Comparison of ENCODE assay signal across 8 mouse cellular contexts in genomic region chr5:142881936-142882335, GRCm38 (mm10). TPM values are rescaled to one million over a fixed set of nuclear protein-coding genes. Genes with fewer than 3 reads are reported as not detected.
DNase-seq lines count a peak whose midpoint lies in the region; ATAC-seq lines count a peak whose summit lies in the region.

No protein-coding gene starts in this region.

- peak overlapping the region; percentile 32 for H3K27ac ChIP-seq in liver, embryonic 11.5 days (ENCODE audit: low read depth, low read length)
- H3K27ac ChIP-seq in forebrain, embryonic 12.5 days: peak overlapping the region; percentile 74
- H3K27ac ChIP-seq in intestine, embryonic 15.5 days: peak overlapping the region; percentile 51; the same call in 1 of the 2 replicates
- peak overlapping the region; percentile 13; the same call in 1 of the 2 replicates for H3K27ac ChIP-seq in liver, embryonic 13.5 days

- H3K4me2 ChIP-seq in liver, embryonic 11.5 days: peak overlapping the region; percentile 10; the same call in 1 of the 2 replicates
- no peak overlapping the region for H3K4me2 ChIP-seq in forebrain, embryonic 12.5 days
- no peak overlapping the region for H3K4me2 ChIP-seq in intestine, embryonic 15.5 days (replicated peaks)
- H3K4me2 ChIP-seq in liver, embryonic 13.5 days: no peak overlapping the region

- H3K9ac ChIP-seq in liver, embryonic 11.5 days (ENCODE audit: low read depth, low read length): no peak overlapping the region; the same call in 1 of the 2 replicates
- no peak overlapping the region for H3K9ac ChIP-seq in forebrain, embryonic 12.5 days
- H3K9ac ChIP-seq in intestine, embryonic 15.5 days: no peak overlapping the region
- H3K9ac ChIP-seq in liver, embryonic 13.5 days: no peak overlapping the region

- H3K9me3 ChIP-seq in liver, embryonic 11.5 days (ENCODE audit: control insufficient read depth, low read length): no peaks in the 10 kb centered on the region
- no peaks in the 10 kb centered on the region for H3K9me3 ChIP-seq in forebrain, embryonic 12.5 days
- H3K9me3 ChIP-seq in intestine, embryonic 15.5 days: no peaks in the 10 kb centered on the region
- H3K9me3 ChIP-seq in liver, embryonic 13.5 days (replicated peaks): no peaks in the 10 kb centered on the region

- WGBS in liver, embryonic 11.5 days: 66% methylated on average over 8 of the region's 8 CpGs
- 82% methylated on average over 8 of the region's 8 CpGs for WGBS in forebrain, embryonic 12.5 days
- WGBS in intestine, embryonic 15.5 days: 74% methylated on average over 8 of the region's 8 CpGs
- WGBS in liver, embryonic 13.5 days (ENCODE audit: insufficient replicate concordance): 47% methylated on average over 8 of the region's 8 CpGs

- DNase-seq in liver, embryonic 11.5 days (ENCODE audit: low spot score): no peak
- no peak for DNase-seq in liver
- DNase-seq in liver, embryonic 13.5 days: no peak
- no peak for DNase-seq in testis, postnatal 10 days (ENCODE audit: low spot score)
- DNase-seq in urinary bladder, postnatal 36 days (ENCODE audit: low spot score in 2 of 2): no peak
- no peak for DNase-seq in lung, postnatal 4 days

- H3K27me3 ChIP-seq in liver, embryonic 11.5 days (replicated peaks; ENCODE audit: control insufficient read depth, insufficient read depth, low read length): no peaks in the 10 kb centered on the region
- H3K27me3 ChIP-seq in forebrain, embryonic 12.5 days: no peaks in the 10 kb centered on the region
- H3K27me3 ChIP-seq in intestine, embryonic 15.5 days (replicated peaks): no peaks in the 10 kb centered on the region
- H3K27me3 ChIP-seq in liver, embryonic 13.5 days: no peaks in the 10 kb centered on the region

- H3K4me1 ChIP-seq in liver, embryonic 11.5 days (replicated peaks; ENCODE audit: control insufficient read depth, insufficient read depth, low read length): peaks cover 17% of the 10 kb centered on the region
- peaks cover 31% of the 10 kb centered on the region for H3K4me1 ChIP-seq in forebrain, embryonic 12.5 days
- peaks cover 9% of the 10 kb centered on the region; the same call in 1 of the 2 replicates for H3K4me1 ChIP-seq in intestine, embryonic 15.5 days (replicated peaks)
- H3K4me1 ChIP-seq in liver, embryonic 13.5 days (replicated peaks): peaks cover 34% of the 10 kb centered on the region

- H3K36me3 ChIP-seq in liver, embryonic 11.5 days (ENCODE audit: control insufficient read depth, insufficient read depth, low read length): peaks cover 33% of the 10 kb centered on the region
- H3K36me3 ChIP-seq in forebrain, embryonic 12.5 days (replicated peaks): peaks cover 67% of the 10 kb centered on the region
- peaks cover 22% of the 10 kb centered on the region for H3K36me3 ChIP-seq in intestine, embryonic 15.5 days
- H3K36me3 ChIP-seq in liver, embryonic 13.5 days: peaks cover 47% of the 10 kb centered on the region

- no peak overlapping the region for H3K4me3 ChIP-seq in liver, embryonic 11.5 days (ENCODE audit: low read depth, low read length)
- no peak overlapping the region for H3K4me3 ChIP-seq in forebrain, embryonic 12.5 days (replicated peaks)
- H3K4me3 ChIP-seq in intestine, embryonic 15.5 days (replicated peaks): no peak overlapping the region
- H3K4me3 ChIP-seq in liver, embryonic 13.5 days (replicated peaks): no peak overlapping the region

- ATAC-seq in liver, embryonic 11.5 days (replicated peaks; ENCODE audit: low FRiP score): no peak
- ATAC-seq in forebrain, embryonic 12.5 days (ENCODE audit: low FRiP score): no peak
- no peak for ATAC-seq in intestine, embryonic 15.5 days
- no peak for ATAC-seq in liver, embryonic 13.5 days (ENCODE audit: low read depth)

RNA-seq across cellular contexts. Expression of gene Fbxl18, which starts 13.3 kb away (rescaled TPM):
- polyA plus RNA-seq in liver, embryonic 11.5 days (2014; fragmentation: Nextera tagmentation; extraction: Ambion mirVana): 6.7 TPM in 2 replicates
- polyA plus RNA-seq in forebrain, embryonic 12.5 days (2016; fragmentation: Nextera tagmentation; extraction: Ambion mirVana): 24.0 and 24.6 TPM in 2 replicates
- polyA plus RNA-seq in intestine, embryonic 15.5 days (2015; fragmentation: Nextera tagmentation; extraction: Ambion mirVana): 11.1 and 11.4 TPM in 2 replicates
- 3.7 and 4.2 TPM in 2 replicates for polyA plus RNA-seq in liver, embryonic 13.5 days (2015; fragmentation: Nextera tagmentation; extraction: Ambion mirVana)

RNA-seq across cellular contexts. Expression of gene Actb, which starts 24.6 kb away (rescaled TPM):
- polyA plus RNA-seq in liver, embryonic 11.5 days (2014; fragmentation: Nextera tagmentation; extraction: Ambion mirVana): 11,958 and 12,749 TPM in 2 replicates
- polyA plus RNA-seq in forebrain, embryonic 12.5 days (2016; fragmentation: Nextera tagmentation; extraction: Ambion mirVana): 12,389 and 14,301 TPM in 2 replicates
- polyA plus RNA-seq in intestine, embryonic 15.5 days (2015; fragmentation: Nextera tagmentation; extraction: Ambion mirVana): 14,579 and 17,104 TPM in 2 replicates
- polyA plus RNA-seq in liver, embryonic 13.5 days (2015; fragmentation: Nextera tagmentation; extraction: Ambion mirVana): 8,250 and 9,425 TPM in 2 replicates

Comparison
In these comparisons a context has a peak if more than half of its experiments do, and no peak if none do; other contexts are left out.
1. H3K27ac ChIP-seq: peak in every context shown above with its lines; median percentile 74 in forebrain, embryonic 12.5 days; 51 in intestine, embryonic 15.5 days; 32 in liver, embryonic 11.5 days; 13 in liver, embryonic 13.5 days.